15 mouse cellular contexts compared by ENCODE assay signal in the genomic region with DNA sequence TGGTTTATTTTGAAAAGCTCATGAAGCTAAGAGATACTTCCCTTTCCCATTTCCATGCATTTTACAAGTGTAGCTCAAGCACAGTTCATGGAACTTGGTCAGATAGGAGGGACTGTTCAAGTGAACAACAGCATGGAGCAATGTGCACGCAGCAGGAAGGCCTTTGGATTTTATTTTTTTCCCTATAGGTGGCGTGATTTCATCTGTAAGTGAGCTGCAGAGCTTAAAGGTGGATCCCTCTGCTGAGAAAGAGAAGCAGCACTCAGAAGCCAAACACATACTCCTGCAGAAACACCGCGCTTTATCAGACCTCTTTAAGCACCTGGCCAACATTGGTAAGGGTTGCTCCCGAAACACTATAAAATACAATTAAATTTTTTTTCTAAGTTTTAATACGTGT. TPM values are rescaled to one million over a fixed set of nuclear protein-coding genes. Genes with fewer than 3 reads are reported as not detected.
DNase-seq lines count a peak whose midpoint lies in the region; ATAC-seq and TF ChIP-seq lines count a peak whose summit lies in the region.
"Had no signal": no experiment of that assay in that cellular context is flagged by ENCODE, and none has a peak within 500 bp of the region (broad histone marks: within the 10 kb centered on the region; RNA-seq: fewer than 3 reads in every experiment).

No protein-coding gene starts in this region.

- ATAC-seq in liver, postnatal 0 days = no peak
- ATAC-seq: forebrain, embryonic 16.5 days; inflammation-experienced regulatory T-cells, adult 6 months; midbrain, embryonic 16.5 days had no signal

- no peak overlapping the region for H3K9ac ChIP-seq in heart, adult 2 months (ENCODE audit: low read depth, low read length)
- no peak overlapping the region for H3K9ac ChIP-seq in liver, postnatal 0 days (replicated peaks)
- H3K9ac ChIP-seq: embryonic facial prominence, embryonic 15.5 days; neural tube, embryonic 15.5 days had no signal

- peak; percentile 36 for TF ChIP-seq CTCF in heart, adult 2 months (IDR thresholded peaks at IDR 0.05)
- TF ChIP-seq CTCF in liver, postnatal 0 days (IDR thresholded peaks at IDR 0.05; ENCODE audit: low read depth) = peak; percentile 32; the same call in 1 of the 2 replicates

- no peak for TF ChIP-seq POLR2A in heart, adult 2 months (IDR thresholded peaks at IDR 0.05; ENCODE audit: insufficient read depth, low read depth, low read length)

- H3K27me3 ChIP-seq in heart, adult 2 months (ENCODE audit: control insufficient read depth, insufficient read depth, low read length) = no peaks in the 10 kb centered on the region
- no peaks in the 10 kb centered on the region for H3K27me3 ChIP-seq in liver, postnatal 0 days (ENCODE audit: insufficient read depth, low read length)
- H3K27me3 ChIP-seq: embryonic facial prominence, embryonic 15.5 days; neural tube, embryonic 15.5 days had no signal

- intact Hi-C loops in heart, adult 2 months (cut with DNase I) = loop anchor here (10.0 kb wide), 1 partner anchor 209 kb away; a partner anchor contains a TSS

- no peak overlapping the region for H3K4me3 ChIP-seq in heart, adult 2 months
- H3K4me3 ChIP-seq in liver, postnatal 0 days (ENCODE audit: low read depth, low read length) = no peak overlapping the region
- H3K4me3 ChIP-seq: embryonic facial prominence, embryonic 15.5 days; neural tube, embryonic 15.5 days had no signal

- no peaks in the 10 kb centered on the region for H3K79me2 ChIP-seq in heart, adult 2 months (replicated peaks; ENCODE audit: control insufficient read depth, insufficient read depth, low read length)

- no peaks in the 10 kb centered on the region for H3K36me3 ChIP-seq in heart, adult 2 months (ENCODE audit: control insufficient read depth, insufficient read depth, low read length)
- H3K36me3 ChIP-seq in liver, postnatal 0 days (replicated peaks; ENCODE audit: insufficient read depth, low read length) = peaks cover 71% of the 10 kb centered on the region

- H3K9me3 ChIP-seq in liver, postnatal 0 days (ENCODE audit: low read length) = no peaks in the 10 kb centered on the region
- H3K9me3 ChIP-seq: embryonic facial prominence, embryonic 15.5 days; neural tube, embryonic 15.5 days had no signal

- no peaks in the 10 kb centered on the region for H3K4me1 ChIP-seq in heart, adult 2 months (ENCODE audit: control insufficient read depth, insufficient read depth, low read length)
- no peaks in the 10 kb centered on the region for H3K4me1 ChIP-seq in liver, postnatal 0 days (ENCODE audit: insufficient read depth)
- H3K4me1 ChIP-seq: embryonic facial prominence, embryonic 15.5 days; neural tube, embryonic 15.5 days had no signal

- no peak for DNase-seq in heart, adult 2 months
- DNase-seq in heart, adult 8-10 months (ENCODE audit: low spot score) = no peak
- DNase-seq in liver, postnatal 0 days = no peak
- no peak for DNase-seq in liver
- peak; percentile 9 for DNase-seq in A20 (ENCODE audit: low read depth, low spot score)
- DNase-seq in brain, adult 2 months (ENCODE audit: low read depth, low spot score) = peak; percentile 38
- DNase-seq in left cerebral cortex, adult 11 months (ENCODE audit: low spot score) = no peak
- DNase-seq: cerebellum, adult 11-12 months; lung, postnatal 4 days; thymus, postnatal 36 days had no signal

- WGBS in heart, adult 2 months = 85% methylated on average over 6 of the region's 6 CpGs
- WGBS in liver, postnatal 0 days (ENCODE audit: insufficient replicate concordance) = 86% methylated on average over 6 of the region's 6 CpGs

- H3K4me2 ChIP-seq in liver, postnatal 0 days (ENCODE audit: low read depth, low read length) = no peak overlapping the region
- H3K4me2 ChIP-seq: embryonic facial prominence, embryonic 15.5 days; neural tube, embryonic 15.5 days had no signal

- no peak overlapping the region for H3K27ac ChIP-seq in heart, adult 2 months
- H3K27ac ChIP-seq in liver, postnatal 0 days (ENCODE audit: low read depth) = no peak overlapping the region
- H3K27ac ChIP-seq: embryonic facial prominence, embryonic 15.5 days; neural tube, embryonic 15.5 days had no signal

- no peak for TF ChIP-seq EP300 in heart, adult 2 months (IDR thresholded peaks at IDR 0.05; ENCODE audit: insufficient read depth, low read depth, low read length)
- TF ChIP-seq EP300 in liver, postnatal 0 days (IDR thresholded peaks at IDR 0.05; ENCODE audit: low read depth) = no peak

RNA-seq across cellular contexts. Expression of a gene that starts 54.7 kb away (rescaled TPM):
- 10 to 100 TPM; 34.4 TPM for total RNA-seq in heart, adult 2 months (2021)
- 16.1 and 22.2 TPM in 2 replicates for polyA plus RNA-seq in heart, adult 2 months (2012; rRNA removed)
- total RNA-seq in heart, adult 8-10 months (2022) = 10 to 100 TPM; 31.0 to 48.6 (median 41.3) TPM
- polyA plus RNA-seq in liver, postnatal 0 days (2015; fragmentation: Nextera tagmentation; extraction: Ambion mirVana) = 46.3 and 48.6 TPM in 2 replicates

Comparison
In these comparisons a context has a peak if more than half of its experiments do, and no peak if none do; other contexts are left out.
1. DNase-seq: peak in A20 (single experiment) and brain, adult 2 months (single experiment); none in heart, adult 2 months (0 of 2), heart, adult 8-10 months (single experiment), liver, postnatal 0 days (single experiment), liver (single experiment) and left cerebral cortex, adult 11 months (single experiment).